Mouse (Mus musculus) cerebellum, adult 2 months (tissue): ENCODE results near the gene Runx2. TPM values are rescaled to one million over a fixed set of nuclear protein-coding genes. Genes with fewer than 3 reads are reported as not detected.
A peak's percentile ranks its signal among the peaks of the same experiment; 100 is the strongest.

Experiments used
- DNase-seq, 2 experiments: peaks; one replicate each; pipeline ENCODE4 v3.0.0; 2021
- H3K27ac ChIP-seq: fragments of 200-500 bp; 2 replicates; pipeline ENCODE4 v1.5.1; 2012; ENCODE audit warnings: low read length, control low read depth, inconsistent platforms; ENCODE audit not compliant: insufficient read depth
- H3K27me3 ChIP-seq: fragments of 200-500 bp; 2 replicates; pipeline ENCODE4 v1.6.1; 2012; ENCODE audit warnings: inconsistent platforms, mild to moderate bottlenecking, low read length, moderate library complexity; ENCODE audit not compliant: control insufficient read depth, insufficient read depth
- H3K4me1 ChIP-seq: fragments of 200-500 bp; 2 replicates; pipeline ENCODE4 v1.6.1; 2011; ENCODE audit warnings: low read length; ENCODE audit not compliant: control insufficient read depth, insufficient read depth
- H3K4me3 ChIP-seq: fragments of 200-500 bp; replicated peaks from 2 replicates; pipeline ENCODE3; 2011; ENCODE audit warnings: mild to moderate bottlenecking, low read depth, low read length, control low read depth; ENCODE audit not compliant: insufficient read depth
- CTCF ChIP-seq: fragments of 200-500 bp; IDR thresholded peaks from 2 replicates; pipeline ENCODE4 v1.5.1; 2011; ENCODE audit warnings: low read depth, mild to moderate bottlenecking, control low read depth, low read length, moderate library complexity, borderline replicate concordance; ENCODE audit not compliant: insufficient read depth
- POLR2A ChIP-seq: fragments of 200-500 bp; IDR thresholded peaks from 2 replicates; pipeline ENCODE4 v1.6.1; 2011; ENCODE audit warnings: low read length, control low read depth, borderline replicate concordance; ENCODE audit not compliant: insufficient read depth
- WGBS: fragments of 180-500 bp; shearing (Covaris S2); methylation state at CpG from one replicate; pipeline ENCODE4 v1.1.7; 2018; 5-methylcytosine and 5-hydroxymethylcytosine counted together
- polyA plus RNA-seq: library from polyadenylated mRNA; depleted of rRNA; stranded (reverse); fragments of >200 nt; gene quantifications from 2 replicates; pipeline ENCODE4 v1.2.3, GENCODE M21; 2012

Runx2 gene
- polyA plus RNA-seq, 1 experiment, result 0.95 TPM

- peaks cover 3% of the 10 kb centered on the region; the same call in 1 of the 2 replicates for H3K4me1 ChIP-seq
- peak in 1 of 2 experiments; percentile 12 for DNase-seq
- no peaks in the 10 kb centered on the region; the same call in 1 of the 2 replicates for H3K27me3 ChIP-seq
- WGBS, result 38% methylated on average over 11 of the region's 11 CpGs
- H3K4me3 ChIP-seq, result no peak overlapping the region
- H3K27ac ChIP-seq, result no peak overlapping the region
- TF ChIP-seq POLR2A (no peak), CTCF (no peak)
Observed at GRCm38 (mm10) chr17:44520122-44521075, 294.2 kb downstream of the Runx2 start.

- peaks cover 3% of the 10 kb centered on the region; the same call in 1 of the 2 replicates for H3K4me1 ChIP-seq
- no peak overlapping the region for H3K27ac ChIP-seq
- no peak for DNase-seq
- 79% methylated on average over 3 of the region's 3 CpGs for WGBS
- no peaks in the 10 kb centered on the region; the same call in 1 of the 2 replicates for H3K27me3 ChIP-seq
- no peak for TF ChIP-seq CTCF
- TF ChIP-seq POLR2A, result no peak
- no peak overlapping the region for H3K4me3 ChIP-seq
Observed at GRCm38 (mm10) chr17:44519356-44519755, 295.2 kb downstream of the Runx2 start.

DNA sequence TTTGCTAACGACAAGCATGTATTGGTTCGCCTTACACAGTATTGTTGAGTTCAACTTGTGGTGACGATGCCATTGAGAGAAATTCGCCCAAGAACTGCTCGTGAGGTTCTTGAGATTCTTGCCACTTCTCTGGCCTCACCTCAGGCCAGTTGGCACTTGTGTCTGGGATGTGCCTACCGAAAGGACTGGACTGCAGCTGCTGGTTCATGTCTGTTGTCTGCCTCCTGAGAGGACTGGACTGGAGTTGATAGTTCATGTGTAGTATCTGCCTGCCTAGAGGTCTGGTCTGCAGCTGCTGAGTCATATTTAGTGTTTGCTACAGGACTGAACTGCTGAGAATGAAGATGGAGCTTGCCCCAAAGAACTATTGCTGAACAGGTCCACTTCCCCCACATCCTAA lies 296.4 kb downstream of the Runx2 start:
- WGBS, result 88% methylated on average over 6 of the region's 6 CpGs
- no peak for DNase-seq

GRCm38 (mm10) chr17:44508198-44508715 lies 306.3 kb downstream of the Runx2 start:
- no peak for TF ChIP-seq POLR2A
- TF ChIP-seq CTCF, result no peak
- WGBS, result 40% methylated on average over 7 of the region's 7 CpGs
- no peak for DNase-seq
- Histone ChIP-seq H3K27ac (no peak overlapping the region), H3K4me3 (no peak overlapping the region), H3K4me1 (0 out of 2 replicates have a peak, but pooled peaks cover 2% of the 10 kb centered on the region), H3K27me3 (no peaks in the 10 kb centered on the region)

More for the DNA sequence above, 296.4 kb downstream of the Runx2 start:
- TF ChIP-seq POLR2A, result no peak
- TF ChIP-seq CTCF, result no peak
- H3K4me1 ChIP-seq, result peaks cover 3% of the 10 kb centered on the region; the same call in 1 of the 2 replicates
- no peak overlapping the region for H3K4me3 ChIP-seq
- H3K27ac ChIP-seq, result no peak overlapping the region
- H3K27me3 ChIP-seq, result no peaks in the 10 kb centered on the region; the same call in 1 of the 2 replicates

- Histone ChIP-seq H3K27me3 (no peaks in the 10 kb centered on the region), H3K4me1 (0 out of 2 replicates have a peak, but pooled peaks cover 2% of the 10 kb centered on the region), H3K4me3 (no peak overlapping the region), H3K27ac (no peak overlapping the region)
- WGBS, result 54% methylated on average over 3 of the region's 3 CpGs
- TF ChIP-seq POLR2A (no peak), CTCF (no peak)
- peak in 1 of 2 experiments; percentile 12 for DNase-seq
Observed at GRCm38 (mm10) chr17:44507741-44508140, 306.9 kb downstream of the Runx2 start.

DNA sequence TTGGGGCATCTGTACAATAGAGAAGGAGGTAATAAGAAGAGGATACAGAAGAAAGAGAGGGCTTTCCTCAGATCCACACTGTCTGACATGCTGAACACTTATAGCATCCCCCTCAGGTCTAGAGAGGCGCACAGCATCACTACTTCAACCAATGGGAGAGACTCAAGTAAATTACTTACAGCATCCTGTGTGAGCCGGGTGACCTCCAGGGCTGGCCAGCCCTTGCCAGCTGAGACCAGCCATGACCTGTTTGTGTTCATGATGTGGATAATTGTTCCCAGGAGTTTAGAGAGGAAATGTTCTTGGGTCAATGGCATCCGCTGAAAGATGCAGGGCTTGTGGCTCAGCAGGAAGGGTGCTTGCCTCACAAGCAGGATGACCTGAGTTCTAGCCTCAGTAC lies 308.1 kb downstream of the Runx2 start:
- DNase-seq, result no peak
- 89% methylated on average over 3 of the region's 3 CpGs for WGBS
- Histone ChIP-seq H3K4me3 (no peak overlapping the region), H3K4me1 (0 out of 2 replicates have a peak, but pooled peaks cover 2% of the 10 kb centered on the region), H3K27me3 (no peaks in the 10 kb centered on the region), H3K27ac (no peak overlapping the region)
- TF ChIP-seq CTCF, result no peak
- no peak for TF ChIP-seq POLR2A

GRCm38 (mm10) chr17:44504794-44505317 lies 309.7 kb downstream of the Runx2 start:
- DNase-seq, result peak; percentile 15 to 22
- 38% methylated on average over 10 of the region's 10 CpGs for WGBS
- Histone ChIP-seq H3K4me3 (no peak overlapping the region), H3K4me1 (0 out of 2 replicates have a peak, but pooled peaks cover 2% of the 10 kb centered on the region), H3K27me3 (no peaks in the 10 kb centered on the region), H3K27ac (no peak overlapping the region)
- no peak for TF ChIP-seq POLR2A
- TF ChIP-seq CTCF, result no peak
